Mouse (Mus musculus) CD8-positive naive resting alpha-beta T cell, adult 2 months (primary cell): ENCODE measurements around the gene Pagr1b.

ENCODE experiments used
- DNase-seq, 2 experiments: peaks; one replicate each; pipeline ENCODE4 v3.0.0; 2022; ENCODE audit warnings: low read depth in 2 of 2, low spot score in 2 of 2

Pagr1b gene

GRCm38 (mm10) chr7:127003620-127004019 is 12.7 kb downstream of the Pagr1b start:
- no peak for DNase-seq

GRCm38 (mm10) chr7:126999568-126999967 is 16.7 kb downstream of the Pagr1b start:
- peak; percentile 44 to 59 for DNase-seq

GRCm38 (mm10) chr7:126996449-126996848 is 19.8 kb downstream of the Pagr1b start:
- DNase-seq, result no peak

GRCm38 (mm10) chr7:126988816-126989215 is 27.5 kb downstream of the Pagr1b start:
- no peak for DNase-seq

- DNase-seq, result no peak
Measured at GRCm38 (mm10) chr7:126986319-126986718, 30.0 kb downstream of the Pagr1b start.

- DNase-seq, result no peak
Measured at GRCm38 (mm10) chr7:126984667-126985444, 31.4 kb downstream of the Pagr1b start.

GRCm38 (mm10) chr7:126983113-126983512 is 33.2 kb downstream of the Pagr1b start:
- no peak for DNase-seq

GRCm38 (mm10) chr7:126982054-126982453 is 34.2 kb downstream of the Pagr1b start:
- DNase-seq, result no peak

- DNase-seq, result no peak
Measured at GRCm38 (mm10) chr7:126981601-126982000, 34.7 kb downstream of the Pagr1b start.

GRCm38 (mm10) chr7:126978841-126979240 is 37.4 kb downstream of the Pagr1b start:
- DNase-seq, result peak; percentile 11 to 30

GRCm38 (mm10) chr7:126976878-126977459 is 39.3 kb downstream of the Pagr1b start:
- no peak for DNase-seq

- DNase-seq, result peak; percentile 94 to 96
Measured at GRCm38 (mm10) chr7:126975950-126976866, 40.1 kb downstream of the Pagr1b start, which contains the start of gene Cdiptos. Gene Cdiptos (minus strand): TSS chr7:126976098.

GRCm38 (mm10) chr7:126975893-126975949 is 40.6 kb downstream of the Pagr1b start, which contains the start of gene Cdipt:
Gene Cdipt (plus strand): TSS chr7:126975914.
- no peak for DNase-seq

GRCm38 (mm10) chr7:126975493-126975892 is 40.8 kb downstream of the Pagr1b start:
- DNase-seq, result no peak

- no peak for DNase-seq
Measured at GRCm38 (mm10) chr7:126967361-126967760, 48.9 kb downstream of the Pagr1b start.

- no peak for DNase-seq
Measured at GRCm38 (mm10) chr7:126965568-126965967, 50.7 kb downstream of the Pagr1b start.

GRCm38 (mm10) chr7:126963548-126964286 is 52.6 kb downstream of the Pagr1b start:
- no peak for DNase-seq

- no peak for DNase-seq
Measured at GRCm38 (mm10) chr7:126961965-126962364, 54.3 kb downstream of the Pagr1b start.

- no peak for DNase-seq
Measured at GRCm38 (mm10) chr7:126961095-126961494, 55.2 kb downstream of the Pagr1b start.

- DNase-seq, result no peak
Measured at GRCm38 (mm10) chr7:126959780-126960179, 56.5 kb downstream of the Pagr1b start.

GRCm38 (mm10) chr7:126955125-126955524 is 61.2 kb downstream of the Pagr1b start:
- no peak for DNase-seq
